Mouse (Mus musculus) lung, adult 2 months (tissue): Measurements from ENCODE around the gene Sbf2.
A peak's percentile ranks its signal among the peaks of the same experiment; 100 is the strongest.

Experiments used
- CTCF ChIP-seq: fragments of 200-500 bp; IDR thresholded peaks from 2 replicates; pipeline ENCODE4 v1.5.1; 2011; ENCODE audit warnings: mild to moderate bottlenecking, low read length, control low read depth; ENCODE audit not compliant: insufficient read depth
- POLR2A ChIP-seq: fragments of 200-500 bp; IDR thresholded peaks from 2 replicates; pipeline ENCODE4 v1.6.1; 2011; ENCODE audit warnings: low read depth, mild to moderate bottlenecking, control low read depth, low read length, borderline replicate concordance; ENCODE audit errors: extremely low read depth

- TF ChIP-seq CTCF: peak; percentile 34
- no peak for TF ChIP-seq POLR2A
Observed at GRCm38 (mm10) chr7:110628611-110629354, 14.1 kb upstream of the Sbf2 start.
